Mouse (Mus musculus): Measurements from ENCODE around the gene Dut. TPM values are rescaled to one million over a fixed set of nuclear protein-coding genes. Genes with fewer than 3 reads are reported as not detected.

Dut gene
- 13.5 and 15.7 TPM in 2 replicates for polyA plus RNA-seq (2012)

DNA sequence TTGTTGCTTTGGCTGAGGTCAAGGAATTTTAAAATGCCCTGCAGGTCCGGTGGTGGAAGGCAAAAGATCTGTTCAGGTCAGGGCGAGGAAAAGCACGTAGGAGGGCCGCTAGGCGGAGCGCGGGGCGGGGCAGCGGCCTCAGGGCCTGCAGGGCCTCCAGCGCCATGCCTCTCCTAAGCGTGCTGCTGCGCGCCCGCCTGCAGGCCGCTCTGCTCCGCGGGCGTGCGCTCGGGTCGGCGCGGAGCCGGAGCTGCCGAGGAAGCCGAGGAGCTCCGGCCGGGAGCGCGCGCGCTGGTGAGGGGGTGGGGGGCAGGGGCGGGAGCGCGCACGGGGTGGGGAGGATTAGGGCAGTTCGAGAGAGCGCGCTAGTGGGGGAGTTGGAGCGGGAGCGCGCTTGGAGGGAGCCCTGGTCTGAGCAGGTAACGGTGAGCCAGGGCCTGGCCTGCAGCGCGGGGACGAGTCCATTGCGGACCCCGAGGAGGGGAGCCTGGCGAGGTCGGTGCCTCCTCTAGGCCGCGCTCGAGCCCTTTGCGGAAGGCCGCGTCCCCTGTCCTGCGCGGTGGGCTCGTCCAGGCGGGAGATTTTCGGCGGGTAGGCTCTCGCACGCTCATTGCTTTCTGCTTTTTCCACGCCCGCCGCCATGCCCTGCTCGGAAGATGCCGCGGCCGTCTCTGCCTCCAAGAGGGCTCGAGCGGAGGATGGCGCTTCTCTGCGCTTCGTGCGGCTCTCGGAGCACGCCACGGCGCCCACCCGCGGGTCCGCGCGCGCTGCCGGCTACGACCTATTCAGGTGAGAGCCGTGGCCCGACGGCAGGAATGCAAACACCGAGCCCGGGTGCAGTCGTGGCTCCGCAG, at the start of gene Dut:
Dut (plus strand) TSS at position 83 of the 854 bp plus-strand sequence.
- TF ChIP-seq GATA1 (IDR thresholded peaks at IDR 0.05; ENCODE audit: low read length) = no peak
- TF ChIP-seq TAL1 (IDR thresholded peaks at IDR 0.05; ENCODE audit: low read length) = no peak
- Histone ChIP-seq H3K4me1 (ENCODE audit: control insufficient read depth) (peaks cover 50% of the 10 kb centered on the region), H3K27me3 (ENCODE audit: control insufficient read depth) (no peaks in the 10 kb centered on the region), H3K4me3 (replicated peaks) (peak within 1 kb of the TSS; percentile 87), H3K36me3 (ENCODE audit: control insufficient read depth) (peaks cover 41% of the 10 kb centered on the region), H3K9me3 (ENCODE audit: control insufficient read depth, low read length) (no peaks in the 10 kb centered on the region)

DNA sequence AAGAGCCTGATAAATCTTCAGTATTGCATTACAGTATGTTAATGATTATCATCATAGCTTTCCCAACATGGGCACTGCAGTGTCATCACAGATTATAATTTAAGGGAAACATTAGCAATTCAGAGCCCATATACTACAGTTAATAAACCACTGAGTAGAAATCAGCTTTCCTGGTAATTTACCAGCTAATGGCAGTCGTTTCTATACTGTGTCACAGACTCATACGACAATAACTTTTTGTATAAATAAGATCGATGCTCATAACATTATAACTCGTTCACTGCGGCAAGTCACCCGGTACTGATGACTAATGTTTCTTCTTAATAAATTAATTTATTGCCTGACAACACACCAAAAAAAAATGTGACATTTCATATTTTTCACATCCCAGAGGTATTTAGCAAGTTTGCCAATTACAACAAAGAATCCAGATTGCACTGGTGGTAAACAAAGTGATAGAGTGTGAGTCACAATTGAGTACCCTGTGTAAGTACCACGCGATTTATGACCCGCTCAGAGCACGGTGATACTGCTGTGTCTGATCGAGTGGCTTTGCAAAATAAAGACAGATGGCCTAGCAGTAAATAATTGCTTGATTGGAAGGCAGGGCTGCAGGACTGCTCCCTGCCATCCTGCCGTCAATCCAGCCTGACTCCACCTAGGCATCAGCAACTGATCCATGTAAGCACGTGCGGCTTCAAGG, 37.9 kb upstream of the Dut start:
- H3K27me3 ChIP-seq (ENCODE audit: control insufficient read depth) = no peaks in the 10 kb centered on the region
- H3K9me3 ChIP-seq (ENCODE audit: control insufficient read depth, low read length) = no peaks in the 10 kb centered on the region
- no peak overlapping the region for H3K4me3 ChIP-seq (replicated peaks)
- no peak for TF ChIP-seq TAL1 (IDR thresholded peaks at IDR 0.05; ENCODE audit: low read length)
- no peak for TF ChIP-seq GATA1 (IDR thresholded peaks at IDR 0.05; ENCODE audit: low read length)
- no peaks in the 10 kb centered on the region for H3K36me3 ChIP-seq (ENCODE audit: control insufficient read depth)
- H3K4me1 ChIP-seq (ENCODE audit: control insufficient read depth) = no peaks in the 10 kb centered on the region

DNA sequence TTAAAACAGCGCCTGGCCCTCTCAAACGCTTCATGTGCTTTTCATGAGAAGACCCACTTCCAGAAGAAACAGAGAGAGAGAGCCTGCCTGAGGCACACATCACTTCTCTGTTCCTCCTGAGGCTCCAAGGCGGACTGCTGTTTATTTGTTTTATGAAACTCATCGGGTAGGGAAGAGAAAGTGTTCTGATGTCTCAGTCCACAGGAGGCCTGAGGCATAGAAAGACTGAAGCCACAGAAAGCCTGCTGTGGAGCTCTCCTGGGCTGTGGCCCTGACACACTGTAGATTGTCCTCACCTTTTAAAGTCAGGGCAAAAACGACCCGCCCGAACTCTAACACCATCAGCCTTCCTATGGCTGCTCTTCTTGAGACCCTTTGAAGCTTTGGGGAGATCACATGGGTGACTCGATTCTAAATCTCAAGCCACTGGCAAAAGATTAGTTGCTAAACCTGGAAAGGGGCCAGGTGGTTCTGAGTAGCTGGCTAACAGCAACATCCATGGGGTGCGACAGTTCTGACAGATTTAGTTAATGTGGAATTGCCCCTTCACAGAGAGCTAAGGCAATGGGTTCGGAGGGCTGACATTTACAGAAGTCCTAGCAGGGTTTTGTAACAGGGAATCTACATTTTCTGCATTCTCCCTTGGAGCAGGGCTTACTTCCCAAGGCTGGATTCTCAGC, 35.0 kb upstream of the Dut start:
- H3K4me3 ChIP-seq (replicated peaks) = no peak overlapping the region
- TF ChIP-seq GATA1 (IDR thresholded peaks at IDR 0.05; ENCODE audit: low read length) = no peak
- TF ChIP-seq TAL1 (IDR thresholded peaks at IDR 0.05; ENCODE audit: low read length) = no peak
- peaks cover 2% of the 10 kb centered on the region; the same call in 1 of the 2 replicates for H3K4me1 ChIP-seq (ENCODE audit: control insufficient read depth)
- no peaks in the 10 kb centered on the region for H3K9me3 ChIP-seq (ENCODE audit: control insufficient read depth, low read length)
- no peaks in the 10 kb centered on the region for H3K27me3 ChIP-seq (ENCODE audit: control insufficient read depth)
- no peaks in the 10 kb centered on the region for H3K36me3 ChIP-seq (ENCODE audit: control insufficient read depth)

DNA sequence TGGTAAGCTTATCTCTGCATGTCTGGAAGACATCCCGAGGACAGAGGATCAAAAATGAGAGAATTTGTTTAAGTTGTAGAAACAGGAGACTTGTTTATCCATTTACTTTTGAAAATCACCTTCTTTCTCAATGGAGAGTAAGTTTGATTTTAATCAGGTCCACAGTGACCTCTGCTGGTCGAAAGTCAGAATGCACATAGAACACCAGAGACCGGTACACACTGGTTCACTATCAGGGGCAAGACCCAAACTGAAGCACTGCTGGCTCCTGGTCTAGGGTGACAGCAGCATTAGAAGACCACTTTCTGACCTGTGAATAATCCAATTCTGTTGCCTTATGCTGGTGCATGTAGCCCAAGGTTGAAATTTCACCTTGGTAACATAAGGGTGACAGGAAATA, 32.4 kb upstream of the Dut start:
- H3K4me3 ChIP-seq (replicated peaks) = no peak overlapping the region
- no peak for TF ChIP-seq GATA1 (IDR thresholded peaks at IDR 0.05; ENCODE audit: low read length)
- TF ChIP-seq TAL1 (IDR thresholded peaks at IDR 0.05; ENCODE audit: low read length) = no peak
- no peaks in the 10 kb centered on the region for H3K36me3 ChIP-seq (ENCODE audit: control insufficient read depth)
- peaks cover 2% of the 10 kb centered on the region; the same call in 1 of the 2 replicates for H3K4me1 ChIP-seq (ENCODE audit: control insufficient read depth)
- no peaks in the 10 kb centered on the region for H3K9me3 ChIP-seq (ENCODE audit: control insufficient read depth, low read length)
- no peaks in the 10 kb centered on the region for H3K27me3 ChIP-seq (ENCODE audit: control insufficient read depth)

DNA sequence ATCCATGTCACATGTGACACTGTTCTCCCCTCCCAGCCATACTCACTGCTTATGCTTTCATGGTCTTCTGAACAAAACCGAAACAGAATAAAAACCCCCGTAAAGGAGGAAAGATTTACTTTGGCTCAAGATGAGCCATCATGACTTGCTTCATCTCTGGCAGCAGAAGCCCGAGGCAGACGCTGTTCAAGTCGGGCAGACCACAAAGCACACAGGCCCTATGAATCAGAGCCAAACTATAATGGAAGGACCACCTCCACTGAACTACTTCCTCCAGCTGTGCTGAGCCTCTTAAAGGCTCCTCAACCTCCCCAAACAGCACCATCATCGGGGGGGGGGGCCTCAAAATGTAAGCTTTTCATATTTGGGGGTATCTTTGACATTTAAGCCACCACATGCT, 29.7 kb upstream of the Dut start:
- H3K4me1 ChIP-seq (ENCODE audit: control insufficient read depth) = peaks cover 10% of the 10 kb centered on the region
- no peaks in the 10 kb centered on the region for H3K36me3 ChIP-seq (ENCODE audit: control insufficient read depth)
- no peaks in the 10 kb centered on the region for H3K27me3 ChIP-seq (ENCODE audit: control insufficient read depth)
- no peak overlapping the region for H3K4me3 ChIP-seq (replicated peaks)
- TF ChIP-seq GATA1 (IDR thresholded peaks at IDR 0.05; ENCODE audit: low read length) (no peak), TAL1 (IDR thresholded peaks at IDR 0.05; ENCODE audit: low read length) (no peak)
- H3K9me3 ChIP-seq (ENCODE audit: control insufficient read depth, low read length) = no peaks in the 10 kb centered on the region

DNA sequence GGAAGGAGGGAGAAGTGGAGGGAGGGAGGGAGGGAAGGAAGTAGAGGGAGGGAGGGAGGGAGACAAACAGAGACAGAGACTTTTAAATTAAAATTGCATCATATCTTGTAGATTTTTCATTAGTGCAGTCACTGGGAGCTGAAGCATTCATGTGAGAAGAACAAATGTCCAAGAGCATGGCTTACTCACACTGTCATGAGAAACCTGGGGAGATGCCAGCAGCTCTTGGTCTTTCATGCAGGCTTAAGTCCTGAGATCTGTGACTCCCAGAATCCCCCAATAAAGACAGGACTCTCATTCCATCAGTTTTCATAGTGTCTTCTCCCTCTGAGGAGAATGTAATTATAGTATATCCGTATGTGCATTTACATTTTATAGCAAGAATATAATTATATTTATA, 28.4 kb upstream of the Dut start:
- H3K36me3 ChIP-seq (ENCODE audit: control insufficient read depth) = no peaks in the 10 kb centered on the region
- no peaks in the 10 kb centered on the region for H3K27me3 ChIP-seq (ENCODE audit: control insufficient read depth)
- TF ChIP-seq TAL1 (IDR thresholded peaks at IDR 0.05; ENCODE audit: low read length) (no peak), GATA1 (IDR thresholded peaks at IDR 0.05; ENCODE audit: low read length) (no peak)
- H3K4me3 ChIP-seq (replicated peaks) = no peak overlapping the region
- H3K4me1 ChIP-seq (ENCODE audit: control insufficient read depth) = peaks cover 10% of the 10 kb centered on the region
- H3K9me3 ChIP-seq (ENCODE audit: control insufficient read depth, low read length) = no peaks in the 10 kb centered on the region

DNA sequence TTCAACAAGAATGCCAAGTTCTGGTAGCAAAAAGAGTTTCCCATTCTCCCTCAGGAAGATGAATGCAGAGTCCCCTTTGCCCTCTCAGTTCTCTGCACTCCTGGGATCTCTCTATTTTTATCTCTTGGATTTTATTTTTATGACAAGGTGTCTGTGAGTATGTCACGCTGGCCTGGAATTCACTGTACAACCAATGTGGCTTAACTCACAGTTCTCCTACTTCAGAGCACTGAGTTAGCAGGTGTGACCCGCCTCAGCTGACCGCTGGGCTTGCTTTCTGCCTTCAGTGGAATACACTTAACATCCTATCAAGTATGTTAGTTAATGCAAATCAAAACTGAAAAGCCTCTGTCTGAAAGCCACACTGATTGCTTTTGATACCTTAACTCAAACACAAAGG, 27.7 kb upstream of the Dut start:
- H3K36me3 ChIP-seq (ENCODE audit: control insufficient read depth) = no peaks in the 10 kb centered on the region
- H3K9me3 ChIP-seq (ENCODE audit: control insufficient read depth, low read length) = no peaks in the 10 kb centered on the region
- no peak for TF ChIP-seq GATA1 (IDR thresholded peaks at IDR 0.05; ENCODE audit: low read length)
- TF ChIP-seq TAL1 (IDR thresholded peaks at IDR 0.05; ENCODE audit: low read length) = no peak

DNA sequence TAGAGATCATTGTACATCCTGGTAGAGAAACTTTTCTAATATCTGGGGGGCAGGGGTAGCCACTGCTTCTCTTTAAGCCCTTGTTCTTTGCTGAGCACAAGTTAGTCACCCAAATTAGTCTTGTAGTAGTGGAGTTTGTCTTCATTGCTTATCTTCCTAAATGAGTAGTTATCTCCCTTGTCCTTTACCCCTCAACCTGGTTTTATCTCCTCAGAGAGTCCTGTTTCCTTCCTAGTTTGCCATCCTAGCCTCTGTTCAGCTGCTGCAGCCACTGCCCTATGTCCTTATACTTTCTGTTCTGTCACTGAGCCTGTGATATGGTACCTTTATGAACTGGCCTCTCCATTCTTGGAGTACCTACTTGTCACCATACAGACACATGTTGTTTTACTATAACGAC, 25.3 kb upstream of the Dut start:
- Histone ChIP-seq H3K4me3 (replicated peaks) (no peak overlapping the region), H3K36me3 (ENCODE audit: control insufficient read depth) (no peaks in the 10 kb centered on the region)
- TF ChIP-seq TAL1 (IDR thresholded peaks at IDR 0.05; ENCODE audit: low read length) (no peak), GATA1 (IDR thresholded peaks at IDR 0.05; ENCODE audit: low read length) (no peak)

More for the DNA sequence above, 27.7 kb upstream of the Dut start:
- Histone ChIP-seq H3K4me3 (replicated peaks) (no peak overlapping the region), H3K27me3 (ENCODE audit: control insufficient read depth) (no peaks in the 10 kb centered on the region), H3K4me1 (ENCODE audit: control insufficient read depth) (peaks cover 10% of the 10 kb centered on the region)

More for the DNA sequence above, 25.3 kb upstream of the Dut start:
- H3K9me3 ChIP-seq (ENCODE audit: control insufficient read depth, low read length) = no peaks in the 10 kb centered on the region
- H3K27me3 ChIP-seq (ENCODE audit: control insufficient read depth) = no peaks in the 10 kb centered on the region
- H3K4me1 ChIP-seq (ENCODE audit: control insufficient read depth) = peaks cover 9% of the 10 kb centered on the region
